Mouse (Mus musculus): ENCODE measurements around the gene Twnk. TPM values are rescaled to one million over a fixed set of nuclear protein-coding genes. Genes with fewer than 3 reads are reported as not detected.

The Twnk gene
- polyA plus RNA-seq (2012; rRNA removed) = 4.1 and 5.9 TPM in 2 replicates

DNA sequence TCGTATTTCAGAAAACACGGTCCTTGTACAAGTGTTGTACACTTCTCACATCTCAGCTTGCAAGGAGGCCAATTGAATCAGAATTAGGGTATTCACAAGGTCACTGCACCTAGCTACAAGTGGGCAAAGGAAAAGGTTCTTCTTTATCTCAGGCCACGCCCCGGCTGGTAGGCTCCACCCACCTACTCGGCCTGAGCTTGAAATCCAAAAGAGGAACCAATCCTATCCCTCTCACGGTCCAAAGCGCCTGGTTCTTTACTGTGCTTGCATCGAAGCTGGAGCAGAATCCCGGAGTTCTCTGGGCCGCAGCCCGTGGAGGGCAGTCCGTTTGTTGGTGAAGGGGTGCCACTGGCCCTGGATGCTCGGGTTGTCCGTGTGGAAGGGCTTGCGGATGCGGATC, at the start of gene Twnk:
Gene Twnk (plus strand): TSS at position 220 of the 400 bp plus-strand sequence.
- Histone ChIP-seq H3K36me3 (ENCODE audit: control insufficient read depth, insufficient read depth, low read length) (peaks cover 45% of the 10 kb centered on the region), H3K4me1 (ENCODE audit: control insufficient read depth, insufficient read depth, insufficient read length, low read length) (peaks cover 21% of the 10 kb centered on the region; the same call in 1 of the 2 replicates), H3K4me3 (ENCODE audit: low read depth, low read length) (peak within 1 kb of the TSS; percentile 88), H3K27me3 (ENCODE audit: control insufficient read depth, insufficient read depth, low read length) (no peaks in the 10 kb centered on the region), H3K27ac (ENCODE audit: insufficient read depth, low read depth, low read length) (peak within 1 kb of the TSS; percentile 87)
- WGBS = 7% methylated on average over 16 of the region's 16 CpGs
- TF ChIP-seq POLR2A (IDR thresholded peaks at IDR 0.05; ENCODE audit: low read depth, low read length) (no peak; the same call in 1 of the 2 replicates), CTCF (IDR thresholded peaks at IDR 0.05; ENCODE audit: extremely low read depth, insufficient read length, insufficient replicate concordance, low read depth, low read length) (no peak)

DNA sequence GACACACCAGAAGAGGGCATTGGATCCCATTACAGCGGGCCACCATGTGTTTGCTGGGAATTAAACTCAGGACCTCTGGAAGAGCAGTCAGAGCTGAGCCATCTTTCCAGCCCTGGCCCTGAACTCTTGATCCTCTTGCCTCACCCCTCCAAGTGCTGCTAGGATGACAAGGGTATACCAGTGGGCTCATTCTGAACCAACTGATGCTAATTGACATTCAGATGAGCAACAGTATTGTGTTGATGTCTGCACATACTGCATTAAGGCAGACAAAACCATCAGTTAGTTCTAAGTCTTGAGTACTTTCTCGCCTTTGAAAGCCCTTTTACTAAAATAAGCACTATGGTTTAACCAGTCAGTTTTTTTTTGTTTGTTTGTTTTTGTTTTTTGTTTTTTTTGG, 45.8 kb upstream of the Twnk start:
- 100% methylated on average over 2 of the region's 2 CpGs for WGBS
- H3K27me3 ChIP-seq (ENCODE audit: control insufficient read depth, insufficient read depth, low read length) = no peaks in the 10 kb centered on the region
- H3K4me1 ChIP-seq (ENCODE audit: control insufficient read depth, insufficient read depth, insufficient read length, low read length) = no peaks in the 10 kb centered on the region
- peaks cover 51% of the 10 kb centered on the region for H3K36me3 ChIP-seq (ENCODE audit: control insufficient read depth, insufficient read depth, low read length)
- H3K4me3 ChIP-seq (ENCODE audit: low read depth, low read length) = no peak overlapping the region
- TF ChIP-seq CTCF (IDR thresholded peaks at IDR 0.05; ENCODE audit: extremely low read depth, insufficient read length, insufficient replicate concordance, low read depth, low read length) (no peak), POLR2A (IDR thresholded peaks at IDR 0.05; ENCODE audit: low read depth, low read length) (no peak)
- H3K27ac ChIP-seq (ENCODE audit: insufficient read depth, low read depth, low read length) = no peak overlapping the region

DNA sequence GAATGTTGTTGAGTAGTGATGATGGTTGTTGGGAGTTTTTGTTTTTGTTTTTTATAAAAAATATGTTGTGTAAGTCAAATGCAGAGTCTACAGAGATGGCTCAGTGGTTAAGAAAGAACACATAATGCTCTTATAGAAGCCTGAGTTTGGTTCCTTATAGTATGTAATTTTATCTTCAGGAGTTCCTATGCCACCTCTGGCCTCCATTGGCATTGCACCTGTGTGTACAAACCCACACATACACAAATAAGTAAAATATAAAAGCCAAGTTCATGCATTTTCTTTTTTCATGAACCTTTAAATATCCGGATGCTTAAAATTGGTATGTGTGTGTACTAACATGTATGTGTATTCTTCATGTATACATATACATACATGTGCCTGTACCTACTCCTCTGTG, 39.5 kb upstream of the Twnk start:
- Histone ChIP-seq H3K36me3 (ENCODE audit: control insufficient read depth, insufficient read depth, low read length) (peaks cover 28% of the 10 kb centered on the region), H3K4me3 (ENCODE audit: low read depth, low read length) (no peak overlapping the region), H3K27me3 (ENCODE audit: control insufficient read depth, insufficient read depth, low read length) (no peaks in the 10 kb centered on the region), H3K4me1 (ENCODE audit: control insufficient read depth, insufficient read depth, insufficient read length, low read length) (no peaks in the 10 kb centered on the region), H3K27ac (ENCODE audit: insufficient read depth, low read depth, low read length) (no peak overlapping the region)
- TF ChIP-seq POLR2A (IDR thresholded peaks at IDR 0.05; ENCODE audit: low read depth, low read length) (no peak), CTCF (IDR thresholded peaks at IDR 0.05; ENCODE audit: extremely low read depth, insufficient read length, insufficient replicate concordance, low read depth, low read length) (no peak)
- WGBS = 98% methylated on average over 1 of the region's 1 CpGs

DNA sequence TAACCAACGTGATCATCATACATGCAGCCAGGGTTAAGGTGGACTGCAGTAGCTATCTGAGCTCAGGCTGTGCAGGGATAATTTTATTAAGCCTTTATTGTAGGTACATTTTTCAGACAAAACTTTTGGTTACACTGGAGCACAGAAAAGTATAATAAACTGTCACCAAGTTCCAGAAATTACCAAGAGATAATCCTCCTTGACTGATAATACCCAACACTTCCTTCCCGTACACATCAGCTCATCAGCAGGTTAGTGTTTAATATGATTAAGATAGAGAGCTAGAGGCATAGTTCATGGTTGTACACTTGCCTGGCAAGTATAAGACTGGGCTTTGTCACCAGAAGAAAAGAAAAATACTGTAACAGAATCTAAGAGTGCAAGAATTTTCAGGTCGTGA, 37.1 kb upstream of the Twnk start:
- Histone ChIP-seq H3K27me3 (ENCODE audit: control insufficient read depth, insufficient read depth, low read length) (no peaks in the 10 kb centered on the region), H3K4me1 (ENCODE audit: control insufficient read depth, insufficient read depth, insufficient read length, low read length) (no peaks in the 10 kb centered on the region), H3K4me3 (ENCODE audit: low read depth, low read length) (no peak overlapping the region), H3K36me3 (ENCODE audit: control insufficient read depth, insufficient read depth, low read length) (peaks cover 33% of the 10 kb centered on the region), H3K27ac (ENCODE audit: insufficient read depth, low read depth, low read length) (no peak overlapping the region)
- WGBS = 78% methylated on average over 3 of the region's 3 CpGs
- no peak for TF ChIP-seq CTCF (IDR thresholded peaks at IDR 0.05; ENCODE audit: extremely low read depth, insufficient read length, insufficient replicate concordance, low read depth, low read length)

DNA sequence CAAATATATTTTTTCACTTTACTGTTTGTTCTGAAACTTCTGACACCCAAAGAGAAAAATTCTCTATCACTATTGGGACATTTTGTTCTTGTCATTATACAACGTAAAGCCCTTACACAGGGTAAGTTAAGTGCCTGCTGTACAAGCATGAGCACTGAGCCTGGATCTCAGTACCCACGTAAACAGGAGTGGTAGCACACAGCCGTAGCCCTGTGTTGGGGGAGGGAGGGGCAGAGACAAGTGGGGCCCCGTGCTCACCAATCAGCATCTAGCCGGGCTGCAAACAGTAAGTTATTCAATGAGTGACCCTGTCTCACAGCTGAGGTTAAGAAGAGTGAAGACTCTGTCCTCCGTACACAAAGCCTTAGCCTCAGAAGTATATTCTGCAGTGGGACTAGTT, 28.8 kb upstream of the Twnk start:
- WGBS = 78% methylated on average over 6 of the region's 6 CpGs
- TF ChIP-seq CTCF (IDR thresholded peaks at IDR 0.05; ENCODE audit: extremely low read depth, insufficient read length, insufficient replicate concordance, low read depth, low read length) (no peak), POLR2A (IDR thresholded peaks at IDR 0.05; ENCODE audit: low read depth, low read length) (no peak)
- no peak overlapping the region for H3K27ac ChIP-seq (ENCODE audit: insufficient read depth, low read depth, low read length)
- H3K4me1 ChIP-seq (ENCODE audit: control insufficient read depth, insufficient read depth, insufficient read length, low read length) = peaks cover 6% of the 10 kb centered on the region; the same call in 1 of the 2 replicates
- H3K27me3 ChIP-seq (ENCODE audit: control insufficient read depth, insufficient read depth, low read length) = no peaks in the 10 kb centered on the region
- H3K36me3 ChIP-seq (ENCODE audit: control insufficient read depth, insufficient read depth, low read length) = peaks cover 61% of the 10 kb centered on the region
- H3K4me3 ChIP-seq (ENCODE audit: low read depth, low read length) = no peak overlapping the region

DNA sequence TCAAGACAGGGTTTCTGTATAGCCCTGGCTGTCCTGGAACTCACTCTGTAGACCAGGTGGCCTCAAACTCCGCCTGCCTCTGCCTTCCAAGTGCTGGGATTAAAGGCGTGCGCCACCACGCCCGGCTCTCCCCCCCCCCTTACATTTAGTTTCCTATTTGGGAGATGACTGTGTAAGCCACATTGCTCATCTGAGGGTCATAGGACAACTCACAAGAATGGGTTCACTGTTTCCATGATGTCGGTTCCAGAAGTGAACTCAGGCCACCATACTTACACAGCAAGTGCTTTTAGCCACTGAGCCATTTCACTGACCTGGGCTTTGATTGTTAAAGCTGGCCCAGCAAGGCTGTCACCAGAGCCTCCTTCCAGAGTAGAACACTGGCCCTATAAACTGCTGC, 28.3 kb upstream of the Twnk start:
- 60% methylated on average over 6 of the region's 6 CpGs for WGBS
- Histone ChIP-seq H3K27me3 (ENCODE audit: control insufficient read depth, insufficient read depth, low read length) (no peaks in the 10 kb centered on the region), H3K4me1 (ENCODE audit: control insufficient read depth, insufficient read depth, insufficient read length, low read length) (peaks cover 6% of the 10 kb centered on the region; the same call in 1 of the 2 replicates), H3K27ac (ENCODE audit: insufficient read depth, low read depth, low read length) (no peak overlapping the region), H3K4me3 (ENCODE audit: low read depth, low read length) (no peak overlapping the region), H3K36me3 (ENCODE audit: control insufficient read depth, insufficient read depth, low read length) (peaks cover 59% of the 10 kb centered on the region)
- no peak for TF ChIP-seq POLR2A (IDR thresholded peaks at IDR 0.05; ENCODE audit: low read depth, low read length)
- TF ChIP-seq CTCF (IDR thresholded peaks at IDR 0.05; ENCODE audit: extremely low read depth, insufficient read length, insufficient replicate concordance, low read depth, low read length) = no peak

DNA sequence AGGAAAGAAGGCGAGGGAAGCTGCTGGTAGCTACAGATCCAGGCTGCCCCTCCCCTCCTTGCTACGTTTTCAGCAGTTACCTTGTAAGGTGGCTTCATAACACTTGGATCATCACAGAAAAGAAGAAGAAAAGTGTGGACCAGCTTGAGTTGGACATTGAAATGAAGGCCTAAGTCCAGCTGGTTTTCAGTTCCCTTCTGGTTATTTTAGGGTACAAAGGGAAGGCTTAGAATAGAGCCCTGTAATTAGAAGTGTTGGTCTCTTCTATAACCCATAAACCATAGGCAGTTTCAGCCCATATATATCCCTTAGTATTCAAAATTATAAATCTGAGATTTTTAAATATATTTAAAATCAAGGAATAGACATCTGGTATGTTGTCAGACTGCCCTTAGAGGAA, 24.7 kb upstream of the Twnk start:
- peaks cover 26% of the 10 kb centered on the region; the same call in 1 of the 2 replicates for H3K4me1 ChIP-seq (ENCODE audit: control insufficient read depth, insufficient read depth, insufficient read length, low read length)
- peaks cover 35% of the 10 kb centered on the region for H3K36me3 ChIP-seq (ENCODE audit: control insufficient read depth, insufficient read depth, low read length)
- H3K27me3 ChIP-seq (ENCODE audit: control insufficient read depth, insufficient read depth, low read length) = no peaks in the 10 kb centered on the region
- WGBS = 82% methylated on average over 2 of the region's 2 CpGs
- H3K4me3 ChIP-seq (ENCODE audit: low read depth, low read length) = no peak overlapping the region
- no peak overlapping the region for H3K27ac ChIP-seq (ENCODE audit: insufficient read depth, low read depth, low read length)
- no peak for TF ChIP-seq POLR2A (IDR thresholded peaks at IDR 0.05; ENCODE audit: low read depth, low read length)
- no peak for TF ChIP-seq CTCF (IDR thresholded peaks at IDR 0.05; ENCODE audit: extremely low read depth, insufficient read length, insufficient replicate concordance, low read depth, low read length)

Data from small intestine, adult 2 months (tissue).